Mouse (Mus musculus) embryonic facial prominence, embryonic 14.5 days (tissue): ENCODE results near the gene Ccl2. TPM values are rescaled to one million over a fixed set of nuclear protein-coding genes. Genes with fewer than 3 reads are reported as not detected.
A peak's percentile ranks its signal among the peaks of the same experiment; 100 is the strongest.

ENCODE experiments used
- ATAC-seq: fragments of 200-750 bp; cut with Nextera tagmentation; 2 replicates; pipeline ENCODE4 v1.8.0; 2017; ENCODE audit warnings: low read depth, moderate number of reproducible peaks, moderate TSS enrichment
- DNase-seq: peaks from one replicate; pipeline ENCODE4 v3.0.0-alpha.2; 2015; ENCODE audit warnings: low spot score
- H3K27ac ChIP-seq: fragments of 300-500 bp; sonication (generic); replicated peaks from 2 replicates; pipeline ENCODE4 v1.5.1; 2014; ENCODE audit warnings: low read depth, mild to moderate bottlenecking, low read length, moderate library complexity
- H3K27me3 ChIP-seq: fragments of 300-500 bp; sonication (generic); replicated peaks from 2 replicates; pipeline ENCODE4 v1.6.1; 2014; ENCODE audit warnings: low read length; ENCODE audit not compliant: control insufficient read depth, insufficient read depth
- H3K36me3 ChIP-seq: fragments of 300-500 bp; sonication (generic); 2 replicates; pipeline ENCODE4 v1.6.1; 2014; ENCODE audit warnings: low read length, mixed read lengths; ENCODE audit not compliant: control insufficient read depth, insufficient read depth
- H3K4me1 ChIP-seq: fragments of 300-500 bp; sonication (generic); 2 replicates; pipeline ENCODE4 v1.6.1; 2014; ENCODE audit warnings: antibody characterized with exemption, low read length; ENCODE audit not compliant: control insufficient read depth, insufficient read depth
- H3K4me2 ChIP-seq: fragments of 300-500 bp; sonication (generic); 2 replicates; pipeline ENCODE4 v1.6.1; 2014; ENCODE audit warnings: low read depth, mild to moderate bottlenecking, low read length, moderate library complexity, mixed read lengths
- H3K4me3 ChIP-seq: fragments of 300-500 bp; sonication (generic); 2 replicates; pipeline ENCODE4 v1.5.1; 2014; ENCODE audit warnings: low read depth, mild to moderate bottlenecking, low read length
- H3K9ac ChIP-seq: fragments of 300-500 bp; sonication (generic); 2 replicates; pipeline ENCODE4 v1.6.1; 2014; ENCODE audit warnings: low read depth, mild to moderate bottlenecking, low read length, moderate library complexity, mixed read lengths
- H3K9me3 ChIP-seq: fragments of 300-500 bp; sonication (generic); 2 replicates; pipeline ENCODE4 v1.6.1; 2016; ENCODE audit warnings: low read length; ENCODE audit not compliant: control insufficient read depth
- WGBS: fragments of 180-500 bp; shearing (Covaris S2); extraction: QIAGEN DNeasy Blood & Tissue Kit; methylation state at CpG from one replicate; pipeline ENCODE4 v1.1.7; 2014; 5-methylcytosine and 5-hydroxymethylcytosine counted together
- polyA plus RNA-seq: library from polyadenylated mRNA; unstranded; fragments of >200 nt; fragmentation: Nextera tagmentation; extraction: Ambion mirVana; gene quantifications from 2 replicates; pipeline ENCODE4 v1.2.1, GENCODE M21; 2014

Ccl2 gene
- 6.6 and 9.8 TPM in 2 replicates for polyA plus RNA-seq

DNA sequence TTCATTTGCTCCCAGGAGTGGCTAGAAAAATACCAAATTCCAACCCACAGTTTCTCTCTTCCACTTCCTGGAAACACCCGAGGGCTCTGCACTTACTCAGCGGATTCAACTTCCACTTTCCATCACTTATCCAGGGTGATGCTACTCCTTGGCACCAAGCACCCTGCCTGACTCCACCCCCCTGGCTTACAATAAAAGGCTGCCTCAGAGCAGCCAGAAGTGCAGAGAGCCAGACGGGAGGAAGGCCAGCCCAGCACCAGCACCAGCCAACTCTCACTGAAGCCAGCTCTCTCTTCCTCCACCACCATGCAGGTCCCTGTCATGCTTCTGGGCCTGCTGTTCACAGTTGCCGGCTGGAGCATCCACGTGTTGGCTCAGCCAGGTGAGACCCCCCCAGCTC is at the start of gene Ccl2:
Gene Ccl2, plus strand, starts transcription at position 216 of the 400 bp plus-strand sequence.
- WGBS: 29% methylated on average over 5 of the region's 5 CpGs
- no peak within 1 kb of the TSS for H3K9ac ChIP-seq
- H3K27ac ChIP-seq: no peak within 1 kb of the TSS; the same call in 1 of the 2 replicates
- H3K36me3 ChIP-seq: no peaks in the 10 kb centered on the region
- H3K9me3 ChIP-seq: no peaks in the 10 kb centered on the region
- peaks cover 19% of the 10 kb centered on the region for H3K4me1 ChIP-seq
- no peak within 1 kb of the TSS for H3K4me2 ChIP-seq
- DNase-seq (peak; percentile 75), ATAC-seq (peak; percentile 67; the same call in 1 of the 2 replicates)
- H3K4me3 ChIP-seq: no peak within 1 kb of the TSS
- H3K27me3 ChIP-seq: no peaks in the 10 kb centered on the region

DNA sequence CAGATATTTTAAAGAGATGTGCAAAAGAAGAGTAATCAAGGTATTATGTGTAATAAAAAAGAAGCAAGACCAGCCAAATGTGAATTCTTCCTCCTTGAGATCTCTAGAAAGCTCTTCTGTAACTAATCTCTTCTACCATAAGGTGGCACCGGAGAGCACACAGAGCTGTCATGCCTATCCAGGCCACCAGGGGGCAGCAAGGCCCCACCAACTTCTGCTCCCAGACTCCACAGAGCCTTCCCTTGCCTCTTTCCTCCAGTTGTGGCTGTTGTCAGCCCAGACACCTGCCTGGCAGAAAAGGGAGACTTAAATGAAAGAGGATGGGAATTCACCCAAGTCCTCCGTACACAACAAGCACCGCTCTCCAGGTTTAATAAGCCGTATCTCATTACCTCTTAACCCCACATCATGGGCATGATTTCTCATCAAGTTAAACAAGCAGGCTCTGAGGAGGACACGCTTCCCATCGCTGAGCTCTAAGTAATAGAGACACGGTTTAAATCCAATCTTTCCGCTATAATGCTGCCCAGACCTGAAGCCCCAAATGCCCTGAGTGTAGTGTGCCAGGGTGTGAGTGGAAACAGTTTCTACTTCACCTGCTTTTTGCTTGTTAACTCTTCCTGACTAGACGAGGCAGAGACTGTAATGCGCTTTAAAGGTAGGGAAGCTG is 39.1 kb upstream of the Ccl2 start:
- H3K9ac ChIP-seq: no peak overlapping the region
- 53% methylated on average over 10 of the region's 10 CpGs for WGBS
- peak; percentile 50 for ATAC-seq

DNA sequence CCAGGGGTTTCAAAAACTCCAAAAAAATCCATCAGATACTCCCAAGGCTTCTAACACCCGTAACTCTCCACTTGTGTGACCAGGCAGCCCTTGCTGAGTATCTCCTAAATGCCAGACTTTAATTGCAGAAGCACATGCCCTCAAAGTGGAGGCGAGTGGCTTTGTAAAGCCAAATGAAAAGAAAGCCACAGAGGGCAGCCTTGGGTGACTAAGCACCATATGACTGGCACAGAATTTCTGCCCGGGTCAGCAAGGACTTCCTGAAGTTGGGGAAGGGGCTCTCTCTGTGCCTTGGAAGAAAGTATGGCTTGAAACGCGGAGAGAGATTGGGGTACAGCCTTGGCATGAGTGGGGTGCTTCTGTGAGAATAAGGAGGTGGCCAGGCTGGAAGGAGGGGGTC is 38.3 kb upstream of the Ccl2 start:
- H3K9ac ChIP-seq: no peak overlapping the region
- peaks cover 3% of the 10 kb centered on the region; the same call in 1 of the 2 replicates for H3K4me1 ChIP-seq
- no peak for DNase-seq
- no peaks in the 10 kb centered on the region; the same call in 1 of the 2 replicates for H3K27me3 ChIP-seq
- ATAC-seq: no peak
- WGBS: 92% methylated on average over 5 of the region's 5 CpGs
- no peak overlapping the region for H3K4me3 ChIP-seq
- no peak overlapping the region for H3K27ac ChIP-seq
- H3K4me2 ChIP-seq: no peak overlapping the region
- no peaks in the 10 kb centered on the region for H3K9me3 ChIP-seq
- no peaks in the 10 kb centered on the region for H3K36me3 ChIP-seq

More for the DNA sequence above, 39.1 kb upstream of the Ccl2 start:
- no peak overlapping the region for H3K4me2 ChIP-seq
- no peak overlapping the region for H3K27ac ChIP-seq
- H3K36me3 ChIP-seq: no peaks in the 10 kb centered on the region
- DNase-seq: peak; percentile 70
- no peaks in the 10 kb centered on the region; the same call in 1 of the 2 replicates for H3K27me3 ChIP-seq
- no peaks in the 10 kb centered on the region for H3K9me3 ChIP-seq
- peaks cover 3% of the 10 kb centered on the region; the same call in 1 of the 2 replicates for H3K4me1 ChIP-seq
- H3K4me3 ChIP-seq: no peak overlapping the region

DNA sequence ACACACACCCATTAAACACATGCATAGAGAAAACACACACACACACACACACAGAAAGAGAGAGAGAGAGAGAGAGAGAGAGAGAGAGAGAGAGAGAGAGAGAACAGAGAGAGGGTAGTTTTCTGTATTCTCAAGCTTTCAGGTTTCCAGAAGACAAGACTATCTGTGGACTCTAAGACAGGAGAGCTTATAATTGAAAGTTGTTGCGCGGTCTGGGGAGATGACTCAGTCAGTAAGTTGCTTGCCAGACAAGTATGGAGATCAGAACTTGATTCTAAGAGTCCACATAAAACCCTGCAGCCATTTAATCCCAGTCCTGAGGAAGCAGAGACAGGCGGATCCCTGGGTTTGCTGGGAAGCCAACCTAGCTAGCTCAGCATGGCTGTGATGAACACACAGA is 36.7 kb upstream of the Ccl2 start:
- H3K27me3 ChIP-seq: no peaks in the 10 kb centered on the region; the same call in 1 of the 2 replicates
- no peak overlapping the region for H3K4me2 ChIP-seq
- H3K36me3 ChIP-seq: no peaks in the 10 kb centered on the region
- DNase-seq: no peak
- no peak overlapping the region for H3K9ac ChIP-seq
- no peaks in the 10 kb centered on the region for H3K9me3 ChIP-seq
- WGBS: 81% methylated on average over 3 of the region's 3 CpGs
- H3K4me1 ChIP-seq: peaks cover 3% of the 10 kb centered on the region; the same call in 1 of the 2 replicates
- no peak for ATAC-seq
- H3K4me3 ChIP-seq: no peak overlapping the region
- H3K27ac ChIP-seq: no peak overlapping the region

DNA sequence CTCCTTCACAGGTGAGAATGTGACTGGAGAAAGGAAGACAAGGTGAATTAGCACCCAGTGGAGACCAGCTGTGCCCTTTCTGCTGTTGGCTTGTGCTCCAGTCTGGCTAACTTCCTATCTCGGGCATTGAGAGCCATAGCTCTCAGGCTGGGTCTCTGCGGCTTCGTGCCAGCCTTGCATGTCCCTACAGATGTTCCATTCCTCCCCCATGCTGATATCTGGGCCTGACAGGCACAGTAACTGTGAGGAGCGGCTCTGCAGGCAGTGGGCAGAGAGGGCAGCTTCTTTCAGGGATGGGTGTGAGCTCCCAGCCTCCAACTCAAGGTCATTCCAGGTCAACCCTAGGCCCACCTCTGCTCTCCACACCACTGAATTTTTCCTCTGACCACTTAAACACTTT is 35.9 kb upstream of the Ccl2 start:
- no peak for DNase-seq
- Histone ChIP-seq H3K9me3 (no peaks in the 10 kb centered on the region), H3K9ac (no peak overlapping the region), H3K4me3 (no peak overlapping the region), H3K27ac (no peak overlapping the region), H3K27me3 (no peaks in the 10 kb centered on the region; the same call in 1 of the 2 replicates), H3K36me3 (no peaks in the 10 kb centered on the region), H3K4me2 (no peak overlapping the region), H3K4me1 (peaks cover 3% of the 10 kb centered on the region; the same call in 1 of the 2 replicates)
- no peak for ATAC-seq
- 72% methylated on average over 4 of the region's 4 CpGs for WGBS

DNA sequence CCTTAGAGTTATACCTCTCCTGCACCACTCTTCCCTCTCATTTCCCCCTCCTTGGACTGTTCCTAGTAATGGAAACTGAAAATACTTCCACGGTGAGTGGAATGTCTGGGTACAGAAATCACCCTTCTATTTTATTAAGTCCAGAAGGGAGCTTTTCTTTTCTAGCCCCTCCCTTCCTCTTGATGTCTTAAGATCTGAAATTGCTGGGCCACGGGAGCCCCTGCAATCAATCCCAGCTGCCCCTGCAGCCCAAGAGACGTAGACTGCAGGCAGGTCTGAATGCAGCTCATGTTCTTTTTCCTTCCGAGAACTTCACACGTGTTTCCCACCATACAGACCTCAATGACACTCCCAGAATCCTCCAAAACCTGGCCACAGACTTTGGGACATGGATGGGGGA is 34.8 kb upstream of the Ccl2 start:
- no peak overlapping the region for H3K4me2 ChIP-seq
- peaks cover 3% of the 10 kb centered on the region; the same call in 1 of the 2 replicates for H3K4me1 ChIP-seq
- H3K9me3 ChIP-seq: no peaks in the 10 kb centered on the region
- no peaks in the 10 kb centered on the region; the same call in 1 of the 2 replicates for H3K27me3 ChIP-seq
- H3K4me3 ChIP-seq: no peak overlapping the region
- DNase-seq (peak; percentile 11), ATAC-seq (no peak)
- no peak overlapping the region for H3K27ac ChIP-seq
- H3K9ac ChIP-seq: no peak overlapping the region
- WGBS: 31% methylated on average over 5 of the region's 5 CpGs
- H3K36me3 ChIP-seq: no peaks in the 10 kb centered on the region

DNA sequence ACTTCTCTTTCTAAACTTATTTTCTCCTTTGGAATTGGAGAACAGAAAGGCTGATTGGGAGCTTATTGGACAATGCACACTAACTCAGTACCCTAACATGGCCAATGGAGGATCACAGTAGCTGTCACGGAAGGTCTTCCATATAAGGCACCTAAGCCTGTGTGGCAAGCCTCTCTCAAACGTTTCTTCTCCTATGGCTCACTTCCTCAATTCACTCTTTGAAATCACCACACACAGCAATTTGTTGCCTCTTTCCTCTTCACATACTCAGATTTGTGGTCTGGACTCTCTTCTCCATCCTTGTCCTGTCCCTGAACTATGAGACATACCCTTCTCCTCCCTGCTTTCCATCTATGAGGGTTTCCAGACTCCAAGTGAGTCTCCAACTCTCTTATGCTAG is 30.6 kb upstream of the Ccl2 start:
- no peak overlapping the region for H3K27ac ChIP-seq
- no peak overlapping the region for H3K9ac ChIP-seq
- no peak overlapping the region for H3K4me2 ChIP-seq
- H3K36me3 ChIP-seq: no peaks in the 10 kb centered on the region
- DNase-seq (peak; percentile 9), ATAC-seq (no peak)
- WGBS: 76% methylated on average over 2 of the region's 2 CpGs
- H3K4me1 ChIP-seq: peaks cover 7% of the 10 kb centered on the region; the same call in 1 of the 2 replicates
- no peak overlapping the region for H3K4me3 ChIP-seq
- H3K27me3 ChIP-seq: no peaks in the 10 kb centered on the region
- H3K9me3 ChIP-seq: no peaks in the 10 kb centered on the region

DNA sequence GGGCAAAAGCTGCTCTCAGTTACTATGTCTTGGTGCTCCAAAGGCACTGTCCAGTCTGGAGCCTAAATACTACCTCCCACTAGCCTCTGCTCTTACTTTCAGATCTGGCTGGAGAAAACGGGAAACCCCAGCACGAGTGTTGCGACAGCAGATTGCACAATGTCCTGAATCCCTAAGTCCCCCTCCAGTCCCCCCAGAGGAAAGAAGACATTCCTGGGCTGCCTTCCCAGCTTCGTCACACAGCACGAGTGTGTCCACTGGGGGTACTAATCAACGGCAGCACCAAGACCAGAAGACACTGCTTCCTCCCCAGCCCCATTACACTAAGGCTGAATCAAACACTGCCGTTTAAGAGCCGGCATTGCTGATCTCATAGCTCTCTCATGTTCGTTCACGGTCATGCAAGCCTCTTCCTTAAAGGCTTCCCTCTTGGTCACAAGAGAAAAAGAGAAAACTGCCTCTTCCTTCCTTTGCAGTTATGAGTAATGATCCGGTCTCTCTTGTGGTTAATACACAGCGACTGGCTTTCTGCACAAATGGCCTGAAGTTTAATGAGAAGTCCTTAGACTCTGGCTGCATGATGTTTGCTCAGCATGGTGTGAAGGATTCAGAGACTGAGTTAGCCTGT is 28.5 kb upstream of the Ccl2 start:
- Histone ChIP-seq H3K36me3 (no peaks in the 10 kb centered on the region), H3K4me3 (no peak overlapping the region), H3K27me3 (no peaks in the 10 kb centered on the region), H3K9me3 (no peaks in the 10 kb centered on the region), H3K27ac (peak overlapping the region; percentile 23; the same call in 1 of the 2 replicates), H3K4me2 (0 out of 2 replicates have a peak overlapping the region, but pooled peaks have one; percentile 11), H3K9ac (no peak overlapping the region), H3K4me1 (peaks cover 4% of the 10 kb centered on the region; the same call in 1 of the 2 replicates)
- ATAC-seq (no peak), DNase-seq (peak; percentile 31)
- 30% methylated on average over 12 of the region's 12 CpGs for WGBS
